Mouse (Mus musculus): ENCODE measurements at regions not wholly inside any gene's neighbourhood (a gene's known extent, or its start where the extent isn't known, plus 50 kb on each side); places are given as distances from the start of the nearest gene placed in this dataset.
"Not testable (repeated sequence)": the region's sequence is repeated elsewhere in the genome, so short reads cannot be mapped to it uniquely, and the experiment has no call there.

DNA sequence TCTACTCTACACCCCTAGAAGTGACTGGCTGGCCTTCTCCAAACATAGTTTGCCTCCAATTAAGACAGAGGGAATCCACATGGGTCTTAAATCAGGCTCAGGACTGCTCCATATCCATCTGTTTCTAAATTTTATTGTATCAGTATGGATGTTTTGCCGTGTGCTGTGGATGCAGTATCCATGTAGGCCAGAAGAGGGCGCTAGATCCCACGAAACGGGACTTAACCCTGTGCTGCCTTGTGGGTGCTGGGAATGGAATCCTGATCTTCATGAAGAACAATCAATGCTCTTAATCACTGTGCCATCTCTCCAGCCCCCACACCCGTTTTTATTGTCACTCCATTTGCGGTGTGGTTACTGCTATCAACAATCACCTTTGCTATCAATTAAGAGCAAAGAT is 465.3 kb upstream of the Slc35b3 start:
- H3K9ac ChIP-seq: no peak overlapping the region
- H3K4me2 ChIP-seq (replicated peaks): no peak overlapping the region
- H3K27me3 ChIP-seq (replicated peaks): no peaks in the 10 kb centered on the region
- no peaks in the 10 kb centered on the region for H3K4me1 ChIP-seq (replicated peaks)
- 66% methylated on average over 6 of the region's 6 CpGs for WGBS
- no peaks in the 10 kb centered on the region for H3K9me3 ChIP-seq
- no peak overlapping the region for H3K4me3 ChIP-seq (replicated peaks)
- no peak for ATAC-seq
- no peak overlapping the region for H3K27ac ChIP-seq
- H3K36me3 ChIP-seq: no peaks in the 10 kb centered on the region

- no peak overlapping the region for H3K4me2 ChIP-seq (replicated peaks)
- no peaks in the 10 kb centered on the region for H3K4me1 ChIP-seq (replicated peaks)
- ATAC-seq: no peak
- no peak overlapping the region for H3K4me3 ChIP-seq (replicated peaks)
- WGBS: 57% methylated on average over 7 of the region's 7 CpGs
- no peaks in the 10 kb centered on the region for H3K27me3 ChIP-seq (replicated peaks)
- no peaks in the 10 kb centered on the region for H3K36me3 ChIP-seq
- H3K9me3 ChIP-seq: no peaks in the 10 kb centered on the region
- H3K27ac ChIP-seq: no peak overlapping the region
- no peak overlapping the region for H3K9ac ChIP-seq
Observed at GRCm38 (mm10) chr13:39418127-39418526, 457.5 kb upstream of the Slc35b3 start.

DNA sequence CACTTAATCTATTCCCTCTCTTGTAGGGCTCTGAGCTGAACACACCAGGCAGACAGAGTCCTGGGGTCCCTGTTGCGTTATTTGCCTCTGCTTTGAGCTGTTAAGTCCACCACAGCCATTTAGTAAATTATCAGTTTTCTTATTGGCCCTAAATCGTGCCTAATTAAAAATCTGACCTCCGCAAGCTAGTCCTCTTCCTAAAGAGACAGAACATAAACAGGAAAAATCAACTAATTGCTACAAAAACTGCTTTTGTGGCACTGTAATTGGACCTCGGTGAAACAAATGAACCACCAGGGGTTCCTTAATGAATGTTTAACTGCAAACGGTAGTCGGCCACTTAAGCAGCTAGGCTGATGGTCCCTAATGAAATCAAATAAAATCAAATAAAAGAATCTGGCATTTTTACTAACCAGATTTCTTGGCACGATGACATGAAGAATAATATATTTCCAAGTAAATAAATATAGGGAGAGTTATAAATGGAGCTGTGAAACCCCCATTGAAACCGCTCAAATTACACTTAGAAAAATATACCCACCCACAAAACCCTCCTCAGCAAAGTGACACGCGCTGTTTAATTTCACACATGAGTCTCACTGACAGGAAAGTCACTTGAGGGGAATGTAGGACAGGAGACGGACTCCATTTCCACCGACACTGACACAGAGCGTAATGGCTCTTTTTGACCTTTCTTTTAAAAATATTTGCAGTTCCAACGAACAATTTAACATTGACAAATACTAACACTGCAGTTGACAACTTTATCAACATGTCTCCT is 451.0 kb upstream of the Slc35b3 start:
- ATAC-seq: no peak
- no peaks in the 10 kb centered on the region for H3K4me1 ChIP-seq (replicated peaks)
- 57% methylated on average over 14 of the region's 14 CpGs for WGBS
- H3K36me3 ChIP-seq: no peaks in the 10 kb centered on the region
- H3K4me3 ChIP-seq (replicated peaks): no peak overlapping the region
- H3K27me3 ChIP-seq (replicated peaks): no peaks in the 10 kb centered on the region
- no peak overlapping the region for H3K27ac ChIP-seq
- H3K4me2 ChIP-seq (replicated peaks): no peak overlapping the region
- no peaks in the 10 kb centered on the region for H3K9me3 ChIP-seq
- no peak overlapping the region for H3K9ac ChIP-seq

DNA sequence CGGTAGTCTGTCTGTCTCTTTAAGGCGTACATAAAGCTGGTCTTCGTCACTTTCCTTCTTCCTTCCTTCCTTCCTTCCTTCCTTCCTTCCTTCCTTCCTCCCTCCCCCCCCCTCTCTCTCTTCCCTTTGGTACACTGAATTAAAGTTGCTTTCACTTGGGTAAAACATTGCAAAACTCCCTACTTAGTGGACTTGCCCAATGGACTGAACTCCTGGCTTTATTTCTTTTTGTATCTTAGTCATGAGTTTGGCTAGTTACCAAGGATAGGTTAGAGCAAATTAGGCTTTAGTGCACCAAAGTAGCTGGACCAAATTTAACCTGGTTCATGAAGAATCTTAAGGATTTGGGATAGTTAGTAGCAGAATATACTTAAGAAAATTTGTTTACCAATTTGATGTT is 431.9 kb upstream of the Slc35b3 start:
- Histone ChIP-seq H3K4me2 (replicated peaks) (no peak overlapping the region), H3K4me3 (replicated peaks) (no peak overlapping the region), H3K9ac (no peak overlapping the region), H3K4me1 (replicated peaks) (no peaks in the 10 kb centered on the region), H3K36me3 (no peaks in the 10 kb centered on the region), H3K9me3 (no peaks in the 10 kb centered on the region), H3K27ac (no peak overlapping the region), H3K27me3 (replicated peaks) (no peaks in the 10 kb centered on the region)
- 82% methylated on average over 3 of the region's 3 CpGs for WGBS
- no peak for ATAC-seq

DNA sequence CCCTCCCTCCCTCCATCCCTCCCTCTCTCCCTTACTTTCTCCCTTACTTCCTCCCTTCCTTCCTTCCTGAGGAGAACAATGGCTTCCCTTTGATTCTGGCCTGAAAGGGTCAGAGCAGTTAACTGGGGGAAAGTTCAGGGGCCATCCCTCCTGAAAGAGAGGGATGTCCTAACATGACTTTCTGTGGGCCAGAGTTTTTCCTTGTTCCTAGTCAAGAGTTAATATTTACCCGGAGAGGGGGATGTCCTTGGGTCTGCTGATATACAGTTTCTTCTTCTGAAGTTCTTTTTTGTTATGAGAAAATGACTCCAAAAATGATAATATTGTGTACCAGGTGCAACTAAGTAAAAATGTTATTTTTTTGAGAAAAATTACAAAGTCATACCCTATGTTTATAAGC is 431.5 kb upstream of the Slc35b3 start:
- not testable (repeated sequence) for H3K27ac ChIP-seq; H3K36me3 ChIP-seq; H3K27me3 ChIP-seq (replicated peaks); H3K9me3 ChIP-seq; H3K4me1 ChIP-seq (replicated peaks); H3K4me2 ChIP-seq (replicated peaks); H3K4me3 ChIP-seq (replicated peaks); H3K9ac ChIP-seq; ATAC-seq
- WGBS: 50% methylated on average over 1 of the region's 1 CpGs

- H3K9ac ChIP-seq: no peak overlapping the region
- no peaks in the 10 kb centered on the region for H3K36me3 ChIP-seq
- no peaks in the 10 kb centered on the region for H3K27me3 ChIP-seq (replicated peaks)
- H3K4me2 ChIP-seq (replicated peaks): no peak overlapping the region
- no peak overlapping the region for H3K4me3 ChIP-seq (replicated peaks)
- no peak overlapping the region for H3K27ac ChIP-seq
- H3K4me1 ChIP-seq (replicated peaks): no peaks in the 10 kb centered on the region
- WGBS: 49% methylated on average over 8 of the region's 8 CpGs
- no peak for ATAC-seq
- no peaks in the 10 kb centered on the region for H3K9me3 ChIP-seq
Observed at GRCm38 (mm10) chr13:39376677-39377076, 416.0 kb upstream of the Slc35b3 start.

- no peak overlapping the region for H3K4me2 ChIP-seq (replicated peaks)
- H3K36me3 ChIP-seq: no peaks in the 10 kb centered on the region
- H3K9me3 ChIP-seq: no peaks in the 10 kb centered on the region
- no peak overlapping the region for H3K9ac ChIP-seq
- no peak overlapping the region for H3K4me3 ChIP-seq (replicated peaks)
- no peaks in the 10 kb centered on the region for H3K4me1 ChIP-seq (replicated peaks)
- no peak for ATAC-seq
- H3K27me3 ChIP-seq (replicated peaks): no peaks in the 10 kb centered on the region
- 79% methylated on average over 6 of the region's 6 CpGs for WGBS
- no peak overlapping the region for H3K27ac ChIP-seq
Observed at GRCm38 (mm10) chr13:39376269-39376668, 415.6 kb upstream of the Slc35b3 start.

DNA sequence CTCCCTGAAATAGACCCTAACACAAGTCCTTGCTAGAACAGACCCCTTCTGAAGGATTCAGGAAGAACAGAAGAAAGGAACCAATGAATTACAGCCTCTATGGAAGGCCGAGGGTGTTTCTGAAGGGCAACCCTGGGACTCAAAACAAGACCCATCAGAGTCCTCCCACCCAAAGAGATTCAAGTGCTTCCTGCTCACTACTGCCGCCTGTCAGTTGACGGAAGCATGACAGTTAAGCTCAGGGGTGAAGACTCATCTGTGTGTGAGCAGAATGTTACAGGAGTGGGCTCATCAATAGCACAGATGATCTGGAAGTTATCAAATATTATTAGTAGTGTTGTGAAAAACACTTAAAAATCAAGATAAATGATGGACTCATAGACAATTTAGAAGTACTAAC is 411.9 kb upstream of the Slc35b3 start:
- ATAC-seq: no peak

GRCm38 (mm10) chr13:39363637-39364036 is 403.0 kb upstream of the Slc35b3 start:
- Histone ChIP-seq H3K36me3 (no peaks in the 10 kb centered on the region), H3K4me2 (replicated peaks) (no peak overlapping the region), H3K27ac (no peak overlapping the region), H3K9ac (no peak overlapping the region), H3K27me3 (replicated peaks) (no peaks in the 10 kb centered on the region), H3K4me1 (replicated peaks) (no peaks in the 10 kb centered on the region), H3K4me3 (replicated peaks) (no peak overlapping the region), H3K9me3 (no peaks in the 10 kb centered on the region)
- ATAC-seq: no peak
- whole genome bisulfite sequencing: 57% methylated on average over 4 of the region's 4 CpGs

More for the DNA sequence above, 411.9 kb upstream of the Slc35b3 start:
- no peaks in the 10 kb centered on the region for H3K36me3 ChIP-seq
- H3K9ac ChIP-seq: no peak overlapping the region
- no peak overlapping the region for H3K27ac ChIP-seq
- WGBS: 83% methylated on average over 3 of the region's 3 CpGs
- no peaks in the 10 kb centered on the region for H3K4me1 ChIP-seq (replicated peaks)
- no peaks in the 10 kb centered on the region for H3K27me3 ChIP-seq (replicated peaks)
- H3K4me3 ChIP-seq (replicated peaks): no peak overlapping the region
- no peak overlapping the region for H3K4me2 ChIP-seq (replicated peaks)
- no peaks in the 10 kb centered on the region for H3K9me3 ChIP-seq

DNA sequence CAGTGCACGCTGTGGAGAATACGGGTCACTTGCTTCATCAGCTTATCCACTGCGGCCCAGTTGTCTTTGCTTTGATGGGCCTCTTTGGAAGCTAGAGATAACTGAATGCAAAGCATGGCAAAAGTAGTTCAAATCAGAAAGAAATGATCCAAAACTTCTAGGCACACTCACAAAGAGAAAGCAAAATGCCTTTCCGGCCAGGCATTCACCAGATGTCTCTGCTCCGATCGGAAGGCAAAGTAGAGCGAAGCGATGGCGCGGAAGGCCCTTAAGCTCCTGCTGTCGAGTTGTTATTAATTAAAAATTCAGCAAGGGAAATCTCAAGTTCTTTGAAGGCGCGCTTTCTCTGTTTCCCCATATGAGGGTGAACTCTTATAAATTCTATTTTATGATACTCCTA is 401.9 kb upstream of the Slc35b3 start:
- ATAC-seq: no peak
- Histone ChIP-seq H3K4me1 (replicated peaks) (no peaks in the 10 kb centered on the region), H3K4me3 (replicated peaks) (no peak overlapping the region), H3K27me3 (replicated peaks) (no peaks in the 10 kb centered on the region), H3K36me3 (no peaks in the 10 kb centered on the region), H3K9me3 (no peaks in the 10 kb centered on the region), H3K27ac (no peak overlapping the region), H3K9ac (no peak overlapping the region), H3K4me2 (replicated peaks) (no peak overlapping the region)
- WGBS: 88% methylated on average over 13 of the region's 13 CpGs

DNA sequence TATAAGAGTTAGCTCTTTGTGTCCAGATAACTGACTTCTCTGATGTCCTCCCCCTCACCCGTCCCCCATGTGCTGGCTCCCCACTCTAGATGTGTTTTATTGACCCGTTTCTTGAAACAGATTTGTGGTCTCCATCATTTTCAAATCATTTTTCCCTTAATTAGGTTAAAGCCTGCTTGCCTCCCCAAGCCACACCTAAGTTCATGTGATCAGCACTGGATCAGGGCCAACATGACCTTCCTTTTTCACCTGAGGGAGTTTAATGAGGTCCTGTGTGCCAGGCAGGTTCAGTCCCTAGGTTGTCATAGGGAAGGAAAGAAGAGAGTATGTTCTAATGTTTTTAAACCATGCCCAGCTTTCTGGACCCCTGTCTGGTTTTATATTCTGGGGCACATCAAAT is 390.9 kb upstream of the Slc35b3 start:
- Histone ChIP-seq H3K9ac (no peak overlapping the region), H3K36me3 (no peaks in the 10 kb centered on the region), H3K9me3 (no peaks in the 10 kb centered on the region), H3K4me1 (replicated peaks) (no peaks in the 10 kb centered on the region), H3K4me2 (replicated peaks) (no peak overlapping the region), H3K27me3 (replicated peaks) (no peaks in the 10 kb centered on the region), H3K4me3 (replicated peaks) (no peak overlapping the region), H3K27ac (no peak overlapping the region)
- no peak for ATAC-seq
- WGBS: 62% methylated on average over 2 of the region's 2 CpGs

- no peaks in the 10 kb centered on the region for H3K27me3 ChIP-seq (replicated peaks)
- no peaks in the 10 kb centered on the region for H3K9me3 ChIP-seq
- H3K9ac ChIP-seq: no peak overlapping the region
- H3K4me2 ChIP-seq (replicated peaks): no peak overlapping the region
- H3K27ac ChIP-seq: no peak overlapping the region
- no peak for ATAC-seq
- 76% methylated on average over 12 of the region's 12 CpGs for WGBS
- H3K4me3 ChIP-seq (replicated peaks): no peak overlapping the region
- H3K36me3 ChIP-seq: no peaks in the 10 kb centered on the region
- H3K4me1 ChIP-seq (replicated peaks): no peaks in the 10 kb centered on the region
Observed at GRCm38 (mm10) chr13:39350668-39351067, 390.0 kb upstream of the Slc35b3 start.

DNA sequence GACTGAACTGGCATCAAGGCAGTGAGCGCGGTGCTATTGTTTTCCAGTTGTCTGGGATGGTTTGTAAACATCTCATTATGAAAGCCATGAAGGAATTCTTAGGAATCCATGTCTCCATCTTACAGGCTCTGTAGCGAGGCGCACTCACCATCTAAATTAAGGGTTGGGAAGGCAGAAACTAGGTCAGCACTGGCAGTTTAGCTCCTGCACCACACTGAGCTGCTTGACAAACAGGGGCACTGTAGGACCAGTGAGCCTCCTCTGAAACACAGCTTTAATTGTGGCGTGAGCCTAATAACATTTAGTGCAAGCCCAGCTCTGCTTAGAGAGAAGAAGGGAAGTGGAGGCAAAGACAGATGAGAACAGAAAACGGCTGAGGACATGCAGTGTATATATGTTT is 387.1 kb upstream of the Slc35b3 start:
- Histone ChIP-seq H3K27me3 (replicated peaks) (no peaks in the 10 kb centered on the region), H3K4me3 (replicated peaks) (no peak overlapping the region), H3K4me1 (replicated peaks) (no peaks in the 10 kb centered on the region), H3K9me3 (no peaks in the 10 kb centered on the region), H3K4me2 (replicated peaks) (no peak overlapping the region), H3K36me3 (no peaks in the 10 kb centered on the region), H3K27ac (no peak overlapping the region), H3K9ac (no peak overlapping the region)
- no peak for ATAC-seq
- 80% methylated on average over 6 of the region's 6 CpGs for WGBS

Measured in intestine, embryonic 15.5 days (tissue).